Mouse (Mus musculus): Measurements from ENCODE around the gene Erc2.

GRCm38 (mm10) chr14:28441240-28441967, 819.2 kb downstream of the Erc2 start:
- TF ChIP-seq E2F4 (IDR thresholded peaks at IDR 0.05; ENCODE audit: insufficient read depth) (no peak), POLR2A (IDR thresholded peaks at IDR 0.05; ENCODE audit: insufficient read length, low read depth) (no peak), USF1 (IDR thresholded peaks at IDR 0.05; ENCODE audit: low read depth) (no peak), POLR2AphosphoS2 (IDR thresholded peaks at IDR 0.05; ENCODE audit: insufficient read length, low read depth) (no peak), MYOG (IDR thresholded peaks at IDR 0.05; ENCODE audit: control insufficient read depth in 1 of 3, insufficient read depth in 1 of 3, insufficient read length in 2 of 3, low read depth in 2 of 3) (no peak), MAX (IDR thresholded peaks at IDR 0.05; ENCODE audit: low read depth) (no peak), TCF12 (IDR thresholded peaks at IDR 0.05; ENCODE audit: insufficient read depth, poor library complexity, severe bottlenecking) (no peak), CEBPB (IDR thresholded peaks at IDR 0.05; ENCODE audit: insufficient read depth, poor library complexity, severe bottlenecking) (no peak), MYOD1 (IDR thresholded peaks at IDR 0.05; ENCODE audit: control insufficient read depth in 1 of 3, insufficient read length in 2 of 3, low read depth in 2 of 3) (no peak), SRF (IDR thresholded peaks at IDR 0.05; ENCODE audit: control insufficient read depth, insufficient read length, low read depth) (no peak)
